Comparison of ENCODE assay signal across 18 mouse cellular contexts in the genomic region with DNA sequence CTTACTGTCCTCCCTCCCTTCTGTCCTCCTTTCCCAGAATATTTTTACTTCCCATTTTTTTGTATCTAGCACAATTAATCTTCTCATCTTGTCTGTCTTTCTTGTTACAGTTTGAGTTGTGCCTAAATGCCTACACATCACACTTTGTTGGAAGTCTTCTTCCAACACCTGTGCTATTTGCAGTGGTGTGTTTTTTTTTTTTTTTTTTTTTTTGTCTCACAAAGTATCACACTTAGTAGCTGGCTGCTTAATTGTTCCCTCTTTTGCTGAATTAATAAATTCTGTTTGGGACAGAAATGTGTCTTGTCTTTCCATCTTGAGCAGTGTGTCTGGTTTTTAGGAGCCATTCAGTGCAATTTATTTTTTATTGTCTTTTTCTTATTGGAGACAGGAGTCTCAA.
"Had no signal": no experiment of that assay in that cellular context is flagged by ENCODE, and none has a peak within 500 bp of the region (broad histone marks: within the 10 kb centered on the region; RNA-seq: fewer than 3 reads in every experiment).

No protein-coding gene starts in this region.

- H3K4me2 ChIP-seq: lung, embryonic 14.5 days; midbrain, embryonic 12.5 days; neural tube, embryonic 13.5 days; neural tube, embryonic 15.5 days had no signal

- H3K27ac ChIP-seq: midbrain, embryonic 10.5 days; midbrain, embryonic 12.5 days; neural tube, embryonic 13.5 days; neural tube, embryonic 15.5 days had no signal

- ATAC-seq: midbrain, embryonic 16.5 days had no signal

- H3K27me3 ChIP-seq: midbrain, embryonic 12.5 days; neural tube, embryonic 13.5 days; neural tube, embryonic 15.5 days had no signal

- DNase-seq: lung, embryonic 14.5 days; lung, postnatal 10 days; lung, postnatal 4 days; midbrain, embryonic 14.5 days; retina, postnatal 1 day; right cerebral cortex, adult 18-20 months; right cerebral cortex, postnatal 25 days; right cerebral cortex, postnatal 4 days; spleen, adult 18-20 months; thymus, adult 18-20 months; thymus, postnatal 14 days; thymus, postnatal 36 days had no signal

- H3K4me3 ChIP-seq: midbrain, embryonic 10.5 days; midbrain, embryonic 12.5 days; myocyte; neural tube, embryonic 13.5 days; neural tube, embryonic 15.5 days had no signal

- H3K36me3 ChIP-seq: midbrain, embryonic 12.5 days; neural tube, embryonic 13.5 days; neural tube, embryonic 15.5 days had no signal

- H3K9me3 ChIP-seq: midbrain, embryonic 10.5 days; midbrain, embryonic 12.5 days; neural tube, embryonic 13.5 days; neural tube, embryonic 15.5 days had no signal

- H3K9ac ChIP-seq: lung, embryonic 14.5 days; midbrain, embryonic 12.5 days; neural tube, embryonic 13.5 days; neural tube, embryonic 15.5 days had no signal
